Mouse (Mus musculus) left cerebral cortex, postnatal 14 days (tissue): ENCODE data around the gene Stard3. TPM values are rescaled to one million over a fixed set of nuclear protein-coding genes. Genes with fewer than 3 reads are reported as not detected.

Experiments
- DNase-seq, 2 experiments: peaks; one replicate each; pipeline ENCODE4 v3.0.0; 2021 to 2022; ENCODE audit warnings: low spot score in 2 of 2, mixed read lengths in 1 of 2
- intact Hi-C: fragments of 180-260 bp; cut with DNase I; formaldehyde crosslinking; loops from one replicate; pipeline ENCODE4 v1.15.1; 2025
- total RNA-seq, 2 experiments: library from RNA; stranded (reverse); gene quantifications; 2 replicates each; pipeline ENCODE4 v1.2.3; 2021

Stard3 gene
- total RNA-seq, 2 experiments from 2014 or later, result 24.9 to 27.2 TPM

DNA sequence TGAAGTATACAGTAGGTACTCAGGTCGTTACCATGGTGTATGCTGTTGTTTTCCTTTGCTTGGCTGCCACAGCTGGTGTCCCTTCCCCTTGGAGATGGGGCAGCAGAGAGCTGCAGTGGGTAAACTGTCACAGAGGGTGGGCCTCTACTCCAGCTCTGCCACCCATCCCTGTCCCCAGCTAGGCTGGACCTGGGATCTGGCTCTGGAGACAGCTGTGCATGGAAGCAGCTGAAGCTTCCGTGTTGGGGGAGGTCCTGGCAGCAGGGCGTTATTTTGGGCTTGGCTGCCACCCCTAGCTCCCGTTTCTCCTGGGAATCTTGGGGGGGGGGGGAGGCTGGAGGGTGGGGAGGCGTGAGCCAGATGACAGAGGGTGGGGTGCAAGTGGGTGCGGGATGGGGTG is 60.1 kb downstream of the Stard3 start:
- intact Hi-C loops, result no loop called here
- DNase-seq, result no peak

DNA sequence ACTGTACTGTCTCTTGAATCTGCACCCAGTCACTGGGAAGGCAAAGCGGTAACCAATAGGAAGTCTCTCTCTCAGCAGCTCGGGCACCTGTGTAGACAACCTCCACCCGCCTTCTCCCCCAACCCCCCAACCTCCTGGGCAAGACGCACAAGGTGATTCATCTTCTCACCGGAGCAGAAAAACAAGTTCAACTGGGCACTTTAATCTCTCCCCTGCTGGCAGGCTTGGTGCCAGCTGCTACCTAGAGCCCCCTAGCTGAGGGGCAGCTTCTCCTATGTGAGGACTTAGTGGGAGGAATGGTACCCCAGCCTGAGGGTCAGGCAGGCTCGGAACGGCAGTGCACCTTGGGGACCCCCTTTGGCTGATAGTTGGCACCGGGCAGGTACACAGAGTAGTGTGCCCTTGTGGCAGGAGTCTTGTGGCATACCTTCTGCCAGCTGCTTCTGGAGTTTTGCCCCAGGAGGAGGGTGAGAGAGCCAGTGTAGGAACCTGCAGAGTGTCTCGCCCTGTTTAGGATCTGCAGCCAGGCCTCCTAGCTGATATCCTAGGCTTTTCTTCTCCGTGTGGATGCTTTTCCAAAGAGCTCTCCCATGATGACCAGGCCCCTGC is 60.9 kb downstream of the Stard3 start:
- intact Hi-C loops, result no loop called here
- DNase-seq, result no peak

DNA sequence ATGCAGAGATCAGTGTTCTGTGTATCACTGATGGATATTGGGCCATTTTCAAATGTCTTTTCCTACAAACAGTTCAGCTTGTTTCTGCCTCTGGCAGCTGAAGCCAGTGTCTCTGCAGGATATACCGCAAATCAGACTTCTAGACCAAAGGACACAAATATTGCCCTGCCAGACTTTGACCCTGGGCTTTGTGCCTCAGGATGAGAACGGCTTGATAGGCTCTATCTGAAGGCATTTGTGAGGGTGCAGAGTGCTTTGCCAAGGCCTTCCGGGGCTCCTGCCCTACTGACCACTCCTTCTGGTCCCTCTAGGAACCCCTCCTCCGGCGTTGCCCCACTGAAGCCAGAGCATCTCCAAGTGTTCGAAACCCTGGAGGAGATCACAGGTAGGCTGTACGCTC is 68.4 kb downstream of the Stard3 start:
- DNase-seq, result no peak
- intact Hi-C loops, result no loop called here

DNA sequence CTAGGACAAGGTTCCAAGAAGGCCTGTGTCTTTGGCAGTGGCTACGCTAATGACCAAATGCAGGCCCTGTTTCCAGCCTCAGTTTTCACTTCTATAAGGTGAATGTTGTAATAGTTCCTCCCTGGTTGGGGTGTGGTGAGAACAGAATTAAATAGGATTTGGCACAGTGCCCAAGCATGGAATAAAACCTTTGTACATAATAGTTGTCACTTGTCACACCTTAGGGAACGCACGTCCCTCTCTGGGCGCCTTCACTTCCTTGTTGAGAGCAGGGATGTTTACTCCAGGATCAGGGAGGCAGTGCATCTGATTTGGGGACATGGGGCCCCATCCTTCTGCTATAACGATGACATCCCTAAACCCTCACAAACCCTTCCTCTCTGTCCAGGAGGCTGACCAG is 70.3 kb downstream of the Stard3 start:
- DNase-seq, result no peak
- intact Hi-C loops, result no loop called here

Other genes starting within 250 kb of the Stard3 start
- gene Fbxl20, start 208.0 kb upstream of the Stard3 start, total RNA-seq, result 10 to 100 TPM; 31.1 to 35.7 TPM
- 10 to 100 TPM; 46.9 to 52.8 TPM for gene Med1, start 165.1 kb upstream of the Stard3 start, total RNA-seq
- 10 to 100 TPM; 34.2 to 34.8 TPM for gene Cdk12, start 155.3 kb upstream of the Stard3 start, total RNA-seq
- 10 to 100 TPM; 65.9 to 67.1 TPM for gene Neurod2, start 28.7 kb upstream of the Stard3 start, total RNA-seq
- gene Ppp1r1b, start 10.0 kb upstream of the Stard3 start, total RNA-seq, result 100 to 1,000 TPM; 101 to 133 TPM
- gene Tcap, start 25.4 kb downstream of the Stard3 start, total RNA-seq, result 10 to 100 TPM in 1 of 2 experiments, 1 to 10 TPM in 1; 8.8 to 13.1 TPM
- 1 to 10 TPM in 1 of 2 experiments, under 1 TPM in 1; 0.78 to 1.0 TPM for gene Pnmt, start 28.1 kb downstream of the Stard3 start, total RNA-seq
- gene Pgap3, start 42.1 kb downstream of the Stard3 start, total RNA-seq, result 10 to 100 TPM; 10.7 to 11.1 TPM
- gene Erbb2, start 54.1 kb downstream of the Stard3 start, total RNA-seq, result 1 to 10 TPM; 2.0 to 3.2 TPM
- gene Mien1, start 80.6 kb downstream of the Stard3 start, total RNA-seq, result 100 to 1,000 TPM; 105 to 106 TPM
- gene Grb7, start 88.0 kb downstream of the Stard3 start, total RNA-seq, result 1 to 10 TPM; 1.6 to 4.4 TPM
- under 1 TPM; 0.21 to 0.62 TPM for gene Ikzf3, start 187.7 kb downstream of the Stard3 start, total RNA-seq
- not detected for gene Zpbp2, start 192.7 kb downstream of the Stard3 start, total RNA-seq
- 10 to 100 TPM; 44.6 to 49.4 TPM for gene Ormdl3, start 229.0 kb downstream of the Stard3 start, total RNA-seq
- gene Lrrc3c, start 239.9 kb downstream of the Stard3 start, total RNA-seq, result not detected